In genomic region chr1:64408807-64409582, GRCm38 (mm10) we compare ENCODE assay signal across 7 mouse cellular contexts.
A peak's percentile ranks its signal among the peaks of the same experiment; 100 is the strongest.
DNase-seq lines count a peak whose midpoint lies in the region; ATAC-seq and TF ChIP-seq lines count a peak whose summit lies in the region.

No protein-coding gene starts in this region.

- 0 out of 2 replicates have a peak, but pooled peaks have one; percentile 28 for ATAC-seq in lung, embryonic 16.5 days (ENCODE audit: low read depth)
- ATAC-seq in forebrain, postnatal 0 days, result peak; percentile 77
- no peak for ATAC-seq in liver, embryonic 11.5 days (replicated peaks; ENCODE audit: low FRiP score)

- DNase-seq in lung, postnatal 36 days, result no peak
- DNase-seq in cerebellum, adult 11-12 months, result peak; percentile 86
- DNase-seq in forebrain, postnatal 0 days, result peak; percentile 67
- peak; percentile 88 for DNase-seq in retina, postnatal 1 day
- no peak for DNase-seq in thymus, postnatal 25 days
- no peak for DNase-seq in liver, embryonic 11.5 days (ENCODE audit: low spot score)

- H3K9ac ChIP-seq in lung, embryonic 16.5 days (ENCODE audit: low read length), result no peak overlapping the region
- H3K9ac ChIP-seq in forebrain, postnatal 0 days, result no peak overlapping the region
- no peak overlapping the region for H3K9ac ChIP-seq in liver, embryonic 11.5 days (ENCODE audit: low read depth, low read length)

- H3K27ac ChIP-seq in lung, embryonic 16.5 days (ENCODE audit: low read length), result no peak overlapping the region
- H3K27ac ChIP-seq in forebrain, postnatal 0 days (ENCODE audit: low read depth, low read length), result no peak overlapping the region
- no peak overlapping the region for H3K27ac ChIP-seq in liver, embryonic 11.5 days (ENCODE audit: low read depth, low read length)

- no peaks in the 10 kb centered on the region for H3K36me3 ChIP-seq in lung, embryonic 16.5 days (ENCODE audit: control insufficient read depth, insufficient read depth, low read length)
- H3K36me3 ChIP-seq in forebrain, postnatal 0 days (ENCODE audit: insufficient read depth), result no peaks in the 10 kb centered on the region
- no peaks in the 10 kb centered on the region for H3K36me3 ChIP-seq in liver, embryonic 11.5 days (ENCODE audit: control insufficient read depth, insufficient read depth, low read length)

- 61% methylated on average over 4 of the region's 4 CpGs for WGBS in lung, embryonic 16.5 days
- 22% methylated on average over 4 of the region's 4 CpGs for WGBS in forebrain, postnatal 0 days
- WGBS in liver, embryonic 11.5 days, result 74% methylated on average over 4 of the region's 4 CpGs

- no peaks in the 10 kb centered on the region for H3K27me3 ChIP-seq in lung, embryonic 16.5 days (ENCODE audit: control insufficient read depth, insufficient read depth, low read depth, low read length)
- no peaks in the 10 kb centered on the region for H3K27me3 ChIP-seq in forebrain, postnatal 0 days (ENCODE audit: insufficient read depth, low read length)
- no peaks in the 10 kb centered on the region for H3K27me3 ChIP-seq in liver, embryonic 11.5 days (replicated peaks; ENCODE audit: control insufficient read depth, insufficient read depth, low read length)

- no peaks in the 10 kb centered on the region for H3K4me1 ChIP-seq in lung, embryonic 16.5 days (replicated peaks; ENCODE audit: control insufficient read depth, insufficient read depth, low read length)
- 0 out of 2 replicates have a peak, but pooled peaks cover 6% of the 10 kb centered on the region for H3K4me1 ChIP-seq in forebrain, postnatal 0 days (ENCODE audit: insufficient read depth)
- no peaks in the 10 kb centered on the region for H3K4me1 ChIP-seq in liver, embryonic 11.5 days (replicated peaks; ENCODE audit: control insufficient read depth, insufficient read depth, low read length)

- H3K9me3 ChIP-seq in lung, embryonic 16.5 days (ENCODE audit: control insufficient read depth, low read length), result no peaks in the 10 kb centered on the region
- H3K9me3 ChIP-seq in forebrain, postnatal 0 days (ENCODE audit: low read length), result no peaks in the 10 kb centered on the region
- H3K9me3 ChIP-seq in liver, embryonic 11.5 days (ENCODE audit: control insufficient read depth, low read length), result no peaks in the 10 kb centered on the region

- no peak overlapping the region for H3K4me3 ChIP-seq in lung, embryonic 16.5 days (ENCODE audit: low read length)
- H3K4me3 ChIP-seq in forebrain, postnatal 0 days (ENCODE audit: low read depth, low read length), result no peak overlapping the region
- no peak overlapping the region for H3K4me3 ChIP-seq in liver, embryonic 11.5 days (ENCODE audit: low read depth, low read length)

- no peak for TF ChIP-seq CTCF in forebrain, postnatal 0 days (IDR thresholded peaks at IDR 0.05; ENCODE audit: low read depth)

- no peak overlapping the region for H3K4me2 ChIP-seq in lung, embryonic 16.5 days (ENCODE audit: low read depth, low read length)
- no peak overlapping the region for H3K4me2 ChIP-seq in forebrain, postnatal 0 days (ENCODE audit: low read depth)
- H3K4me2 ChIP-seq in liver, embryonic 11.5 days, result no peak overlapping the region

Comparison
In these comparisons a context has a peak if more than half of its experiments do, and no peak if none do; other contexts are left out.
1. DNase-seq: peak in cerebellum, adult 11-12 months (single experiment), forebrain, postnatal 0 days (single experiment) and retina, postnatal 1 day (single experiment); none in lung, postnatal 36 days (single experiment), thymus, postnatal 25 days (single experiment) and liver, embryonic 11.5 days (single experiment).